Mouse (Mus musculus) limb, embryonic 11.5 days (tissue): ENCODE results near the gene Bmp3. TPM values are rescaled to one million over a fixed set of nuclear protein-coding genes. Genes with fewer than 3 reads are reported as not detected.

Source experiments
- ATAC-seq: fragments of 200-750 bp; cut with Nextera tagmentation; 2 replicates; pipeline ENCODE4 v1.8.0; 2017; ENCODE audit warnings: low read depth; ENCODE audit not compliant: insufficient number of reproducible peaks, low FRiP score, low TSS enrichment
- DNase-seq: peaks from one replicate; pipeline ENCODE4 v3.0.0-alpha.2; 2015; ENCODE audit warnings: low spot score
- H3K27ac ChIP-seq: fragments of 300-500 bp; sonication (generic); replicated peaks from 2 replicates; pipeline ENCODE4 v1.5.1; 2014; ENCODE audit warnings: low read depth, mild to moderate bottlenecking, low read length
- H3K27me3 ChIP-seq: fragments of 300-500 bp; sonication (generic); 2 replicates; pipeline ENCODE4 v1.6.1; 2014; ENCODE audit warnings: mild to moderate bottlenecking, low read length, mixed read lengths; ENCODE audit not compliant: control insufficient read depth, insufficient read depth
- H3K36me3 ChIP-seq: fragments of 300-500 bp; sonication (generic); 2 replicates; pipeline ENCODE4 v1.6.1; 2014; ENCODE audit warnings: mild to moderate bottlenecking, low read length, moderate library complexity, mixed read lengths; ENCODE audit not compliant: control insufficient read depth, insufficient read depth
- H3K4me1 ChIP-seq: fragments of 300-500 bp; sonication (generic); 2 replicates; pipeline ENCODE4 v1.6.1; 2014; ENCODE audit warnings: low read length, mixed read lengths; ENCODE audit not compliant: control insufficient read depth, insufficient read depth
- H3K4me2 ChIP-seq: fragments of 300-500 bp; sonication (generic); 2 replicates; pipeline ENCODE4 v1.6.1; 2014; ENCODE audit warnings: low read depth, mild to moderate bottlenecking, moderate library complexity; ENCODE audit not compliant: severe bottlenecking
- H3K4me3 ChIP-seq: fragments of 300-500 bp; sonication (generic); 2 replicates; pipeline ENCODE4 v1.5.1; 2014; ENCODE audit warnings: low read depth, low read length
- H3K9ac ChIP-seq: fragments of 300-500 bp; sonication (generic); 2 replicates; pipeline ENCODE4 v1.6.1; 2014; ENCODE audit warnings: mild to moderate bottlenecking, low read length
- H3K9me3 ChIP-seq: fragments of 300-500 bp; sonication (generic); 2 replicates; pipeline ENCODE4 v1.6.1; 2016; ENCODE audit warnings: low read length; ENCODE audit not compliant: control insufficient read depth
- WGBS: fragments of 180-500 bp; shearing (Covaris S2); extraction: QIAGEN DNeasy Blood & Tissue Kit; methylation state at CpG from one replicate; pipeline ENCODE4 v1.1.7; 2014; 5-methylcytosine and 5-hydroxymethylcytosine counted together
- polyA plus RNA-seq: library from polyadenylated mRNA; unstranded; fragments of >200 nt; fragmentation: Nextera tagmentation; extraction: Ambion mirVana; gene quantifications from 2 replicates; pipeline ENCODE4 v1.2.1, GENCODE M21; 2014

Gene Bmp3
- polyA plus RNA-seq, result 1.5 and 2.0 TPM in 2 replicates

DNA sequence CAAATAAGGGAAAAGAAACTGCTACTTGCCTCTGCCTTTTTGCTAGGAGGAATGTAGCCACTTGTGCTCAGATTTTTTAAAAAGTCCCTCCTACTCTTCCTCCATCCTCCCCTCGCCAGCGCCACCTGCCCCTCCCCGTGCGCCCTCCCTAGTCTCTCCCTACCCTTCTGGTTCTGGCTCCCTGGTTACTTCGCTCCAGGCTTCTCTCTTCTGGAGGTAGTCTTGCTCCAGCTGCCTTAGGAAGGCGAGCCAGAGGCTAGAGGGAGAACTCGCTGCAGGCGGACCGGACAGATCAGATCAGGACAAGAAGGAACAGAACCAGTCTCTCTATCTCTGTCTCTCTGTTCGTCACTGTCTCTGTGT lies at the start of gene Bmp3:
Gene Bmp3 (plus strand): TSS at position 152 of the 363 bp plus-strand sequence.
- peak within 1 kb of the TSS; percentile 98 for H3K4me2 ChIP-seq
- DNase-seq (peak; percentile 51), ATAC-seq (0 out of 2 replicates have a peak, but pooled peaks have one; percentile 10)
- H3K36me3 ChIP-seq, result no peaks in the 10 kb centered on the region
- H3K4me1 ChIP-seq, result peaks cover 4% of the 10 kb centered on the region; the same call in 1 of the 2 replicates
- H3K9ac ChIP-seq, result peak within 1 kb of the TSS; percentile 34
- H3K27ac ChIP-seq, result no peak within 1 kb of the TSS
- peak within 1 kb of the TSS; percentile 53 for H3K4me3 ChIP-seq
- no peaks in the 10 kb centered on the region for H3K9me3 ChIP-seq
- WGBS, result under 1% methylated on average over 10 of the region's 10 CpGs
- H3K27me3 ChIP-seq, result peaks cover 30% of the 10 kb centered on the region

DNA sequence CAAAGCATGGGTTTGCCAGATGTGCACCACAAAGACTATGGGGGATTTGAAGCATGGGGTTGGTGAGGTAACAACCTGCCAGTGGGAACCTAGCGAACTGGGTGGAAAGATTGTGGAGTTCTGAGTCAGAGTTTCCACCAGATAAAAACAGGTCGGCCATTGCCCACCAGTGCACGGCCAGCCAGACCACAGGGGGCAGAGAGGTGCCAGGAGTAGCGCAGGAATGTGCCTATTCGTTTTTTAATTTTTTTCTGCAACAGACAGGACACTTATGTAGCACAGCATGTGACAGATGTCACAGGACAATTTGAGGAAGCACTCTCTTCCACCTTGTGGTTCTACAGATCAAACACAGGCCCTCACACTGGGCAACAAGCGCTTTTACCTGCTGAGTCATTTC lies 49.5 kb upstream of the Bmp3 start:
- H3K9me3 ChIP-seq, result no peaks in the 10 kb centered on the region
- no peak overlapping the region for H3K4me2 ChIP-seq
- no peaks in the 10 kb centered on the region for H3K36me3 ChIP-seq
- H3K4me1 ChIP-seq, result no peaks in the 10 kb centered on the region
- ATAC-seq, result no peak
- H3K9ac ChIP-seq, result no peak overlapping the region
- WGBS, result 90% methylated on average over 6 of the region's 6 CpGs
- DNase-seq, result no peak
- H3K27ac ChIP-seq, result no peak overlapping the region
- no peaks in the 10 kb centered on the region for H3K27me3 ChIP-seq
- no peak overlapping the region for H3K4me3 ChIP-seq

DNA sequence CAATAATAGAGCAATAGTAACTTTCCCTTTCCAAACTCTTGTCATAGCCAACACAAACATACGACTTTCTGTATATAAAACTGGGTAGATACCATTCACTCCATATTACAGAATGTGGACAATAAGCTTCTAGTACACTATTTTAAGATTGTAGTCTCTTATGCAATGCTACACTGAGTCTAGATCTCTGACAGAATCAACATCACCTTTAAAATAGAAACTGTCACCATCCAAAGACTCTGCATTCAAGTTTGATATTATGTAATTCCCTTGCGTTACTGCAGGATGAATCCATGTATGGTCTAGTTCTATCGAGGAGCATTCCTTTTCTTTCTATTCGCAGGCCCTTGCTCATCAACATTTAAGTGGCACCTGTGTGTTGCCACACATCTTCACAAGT lies 47.7 kb upstream of the Bmp3 start:
- Histone ChIP-seq H3K27me3 (no peaks in the 10 kb centered on the region), H3K4me2 (no peak overlapping the region)

DNA sequence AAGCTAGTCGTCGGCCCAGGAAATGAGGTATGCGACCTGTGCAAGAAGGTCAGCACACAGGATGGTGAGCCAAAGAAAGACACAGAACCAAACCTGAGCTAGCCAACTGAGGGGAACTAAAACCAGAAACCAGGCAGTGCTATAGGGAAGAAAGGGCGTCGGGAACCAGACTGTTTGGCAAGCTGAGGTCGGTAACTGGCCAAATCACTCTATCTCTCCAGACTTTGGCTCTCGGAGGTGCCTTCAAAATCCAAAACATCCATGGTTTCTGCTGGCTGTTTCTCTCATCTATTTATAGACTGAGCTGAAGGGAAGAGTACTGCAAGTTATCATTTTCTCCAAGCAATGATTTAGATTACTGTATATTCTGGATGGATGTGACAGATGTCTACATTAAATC lies 47.2 kb upstream of the Bmp3 start:
- 79% methylated on average over 7 of the region's 7 CpGs for WGBS
- Histone ChIP-seq H3K9ac (no peak overlapping the region), H3K4me1 (no peaks in the 10 kb centered on the region), H3K9me3 (no peaks in the 10 kb centered on the region), H3K4me3 (no peak overlapping the region), H3K36me3 (no peaks in the 10 kb centered on the region), H3K27me3 (no peaks in the 10 kb centered on the region), H3K27ac (no peak overlapping the region), H3K4me2 (no peak overlapping the region)
- DNase-seq, result no peak
- no peak for ATAC-seq

More for the DNA sequence above, 47.7 kb upstream of the Bmp3 start:
- no peak overlapping the region for H3K27ac ChIP-seq
- no peaks in the 10 kb centered on the region for H3K9me3 ChIP-seq
- H3K9ac ChIP-seq, result no peak overlapping the region
- no peak for DNase-seq
- no peaks in the 10 kb centered on the region for H3K36me3 ChIP-seq
- no peak for ATAC-seq
- H3K4me1 ChIP-seq, result no peaks in the 10 kb centered on the region
- no peak overlapping the region for H3K4me3 ChIP-seq
- 93% methylated on average over 4 of the region's 4 CpGs for WGBS

DNA sequence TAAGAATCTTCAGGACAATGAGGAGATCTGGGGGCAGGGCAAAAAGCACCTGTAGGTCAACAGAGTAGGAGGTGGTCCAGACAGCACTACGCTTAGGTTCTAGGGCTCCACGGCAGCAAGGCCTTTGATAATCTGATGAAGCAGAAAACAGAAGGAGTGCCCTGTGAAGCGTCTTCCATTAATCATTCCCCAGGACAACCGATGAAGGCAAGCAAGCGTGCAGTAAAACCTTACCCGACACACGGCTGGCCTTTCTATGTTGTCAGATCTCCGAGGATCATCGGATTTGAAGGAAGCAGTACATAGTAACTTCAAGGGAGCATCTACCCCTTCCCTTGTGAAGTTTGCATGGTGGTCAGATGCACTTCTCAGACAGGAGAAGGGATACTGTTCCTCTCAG lies 46.3 kb upstream of the Bmp3 start:
- H3K4me1 ChIP-seq, result no peaks in the 10 kb centered on the region
- H3K36me3 ChIP-seq, result no peaks in the 10 kb centered on the region
- H3K4me2 ChIP-seq, result no peak overlapping the region
- no peak overlapping the region for H3K4me3 ChIP-seq
- H3K27me3 ChIP-seq, result no peaks in the 10 kb centered on the region
- WGBS, result 45% methylated on average over 9 of the region's 9 CpGs
- ATAC-seq (no peak), DNase-seq (no peak)
- no peak overlapping the region for H3K27ac ChIP-seq
- no peaks in the 10 kb centered on the region for H3K9me3 ChIP-seq
- H3K9ac ChIP-seq, result no peak overlapping the region

DNA sequence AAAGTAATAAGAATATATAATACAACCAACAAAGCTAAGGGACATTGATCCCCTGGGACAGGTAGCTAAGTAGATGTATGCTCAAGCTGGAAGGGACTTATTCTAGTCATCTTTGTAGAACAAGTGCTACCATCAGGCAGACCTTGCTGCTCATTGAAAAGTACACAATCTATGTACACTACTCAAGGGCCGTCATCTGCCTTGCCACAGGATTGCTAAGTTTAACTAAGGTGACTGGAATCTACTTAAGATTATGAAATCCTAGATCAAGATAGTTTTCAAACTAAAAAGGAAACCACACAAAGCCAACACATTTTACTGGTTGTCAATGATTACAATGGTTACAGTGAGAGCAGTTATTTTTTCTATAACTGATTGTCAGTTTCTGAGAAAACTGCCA lies 41.8 kb upstream of the Bmp3 start:
- H3K4me3 ChIP-seq, result no peak overlapping the region
- WGBS, result 84% methylated on average over 1 of the region's 1 CpGs
- no peaks in the 10 kb centered on the region for H3K36me3 ChIP-seq
- H3K4me1 ChIP-seq, result no peaks in the 10 kb centered on the region
- no peaks in the 10 kb centered on the region for H3K9me3 ChIP-seq
- no peak overlapping the region for H3K27ac ChIP-seq
- ATAC-seq (no peak), DNase-seq (no peak)
- no peak overlapping the region for H3K9ac ChIP-seq
- no peak overlapping the region for H3K4me2 ChIP-seq
- no peaks in the 10 kb centered on the region for H3K27me3 ChIP-seq

DNA sequence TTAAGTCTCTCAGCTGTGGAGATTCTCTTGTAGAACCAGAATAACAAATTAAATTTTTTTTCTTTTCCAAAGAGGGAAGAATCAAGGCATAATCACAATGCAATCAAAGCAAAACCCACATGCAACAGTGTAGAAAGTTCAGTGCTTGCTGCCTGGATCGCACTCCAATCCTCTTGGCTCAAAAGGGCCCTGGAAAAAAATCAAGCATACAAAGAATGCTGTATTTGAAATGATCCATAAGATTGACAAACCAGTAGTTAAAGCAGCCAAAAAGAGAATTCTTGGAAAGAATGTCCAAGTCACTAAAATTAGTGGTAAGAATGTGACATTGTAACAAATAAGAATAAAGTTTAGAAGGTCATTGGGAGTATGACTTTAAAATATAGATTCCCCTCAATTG lies 38.9 kb upstream of the Bmp3 start:
- H3K9me3 ChIP-seq, result no peaks in the 10 kb centered on the region
- H3K27ac ChIP-seq, result no peak overlapping the region
- no peaks in the 10 kb centered on the region for H3K4me1 ChIP-seq
- H3K9ac ChIP-seq, result no peak overlapping the region
- H3K36me3 ChIP-seq, result no peaks in the 10 kb centered on the region
- 86% methylated on average over 1 of the region's 1 CpGs for WGBS
- no peak for ATAC-seq
- H3K27me3 ChIP-seq, result no peaks in the 10 kb centered on the region
- no peak overlapping the region for H3K4me3 ChIP-seq
- no peak overlapping the region for H3K4me2 ChIP-seq
- no peak for DNase-seq

DNA sequence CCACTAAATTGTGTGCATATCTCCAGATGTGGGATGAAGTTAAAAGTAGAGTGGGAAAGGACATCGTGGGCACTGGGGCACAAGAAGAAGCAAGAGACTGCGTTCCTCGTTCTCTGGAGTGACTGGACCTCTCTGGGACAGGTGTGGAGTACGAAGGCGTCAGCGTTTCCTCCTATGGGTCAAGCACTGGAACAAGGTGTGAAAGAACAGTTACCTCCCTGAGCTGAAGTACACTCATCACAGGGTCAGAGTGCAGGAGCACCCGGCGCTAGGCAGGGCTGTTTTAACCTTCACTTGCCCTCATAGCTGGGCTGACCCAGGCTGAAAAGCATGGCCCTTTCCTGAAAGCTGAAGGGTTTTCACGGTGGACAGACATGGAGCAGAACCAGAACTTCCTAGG lies 20.5 kb upstream of the Bmp3 start:
- Histone ChIP-seq H3K27me3 (no peaks in the 10 kb centered on the region), H3K9me3 (no peaks in the 10 kb centered on the region), H3K36me3 (no peaks in the 10 kb centered on the region), H3K4me1 (no peaks in the 10 kb centered on the region), H3K4me2 (no peak overlapping the region), H3K27ac (no peak overlapping the region), H3K9ac (no peak overlapping the region), H3K4me3 (no peak overlapping the region)
- DNase-seq (no peak), ATAC-seq (no peak)
- whole genome bisulfite sequencing, result 84% methylated on average over 9 of the region's 9 CpGs

DNA sequence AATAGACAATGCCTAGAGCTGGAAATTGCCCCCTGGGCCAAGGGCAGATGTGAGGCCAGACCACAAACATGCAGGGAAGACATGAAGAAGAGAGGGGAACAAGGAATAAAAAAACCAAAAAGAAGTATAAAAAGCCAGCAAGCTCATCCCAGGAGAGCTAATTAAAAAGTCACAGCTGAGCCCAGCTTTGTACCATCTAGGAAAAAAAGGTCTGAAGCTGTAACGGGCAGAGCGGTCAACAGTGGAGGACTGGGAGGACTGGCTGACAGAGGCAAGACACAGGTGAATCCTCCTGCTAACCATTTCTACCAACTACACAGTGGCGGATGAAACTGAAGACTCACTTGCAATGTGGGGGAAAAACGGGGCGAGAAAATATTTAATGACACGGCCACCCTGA lies 19.9 kb upstream of the Bmp3 start:
- Histone ChIP-seq H3K36me3 (no peaks in the 10 kb centered on the region), H3K27ac (no peak overlapping the region), H3K9me3 (no peaks in the 10 kb centered on the region), H3K9ac (no peak overlapping the region), H3K4me1 (no peaks in the 10 kb centered on the region), H3K4me3 (no peak overlapping the region), H3K4me2 (no peak overlapping the region), H3K27me3 (no peaks in the 10 kb centered on the region)
- DNase-seq, result no peak
- no peak for ATAC-seq
- 90% methylated on average over 6 of the region's 6 CpGs for WGBS
